Mouse (Mus musculus) lung, adult 2 months (tissue): ENCODE data around the gene Ddx25. TPM values are rescaled to one million over a fixed set of nuclear protein-coding genes. Genes with fewer than 3 reads are reported as not detected.

Source experiments
- DNase-seq: peaks from one replicate; pipeline ENCODE4 v3.0.0; 2022
- H3K4me1 ChIP-seq: fragments of 200-500 bp; 2 replicates; pipeline ENCODE4 v1.6.1; 2011; ENCODE audit warnings: low read length; ENCODE audit not compliant: control insufficient read depth, insufficient read depth
- H3K4me3 ChIP-seq: fragments of 200-500 bp; replicated peaks from 2 replicates; pipeline ENCODE3; 2011; ENCODE audit warnings: low read depth, mild to moderate bottlenecking, control low read depth, low read length; ENCODE audit errors: extremely low read depth
- CTCF ChIP-seq: fragments of 200-500 bp; IDR thresholded peaks from 2 replicates; pipeline ENCODE4 v1.5.1; 2011; ENCODE audit warnings: mild to moderate bottlenecking, low read length, control low read depth; ENCODE audit not compliant: insufficient read depth
- POLR2A ChIP-seq: fragments of 200-500 bp; IDR thresholded peaks from 2 replicates; pipeline ENCODE4 v1.6.1; 2011; ENCODE audit warnings: low read depth, mild to moderate bottlenecking, control low read depth, low read length, borderline replicate concordance; ENCODE audit errors: extremely low read depth
- WGBS: fragments of 180-500 bp; shearing (Covaris S2); methylation state at CpG from one replicate; pipeline ENCODE4 v1.1.7; 2018; 5-methylcytosine and 5-hydroxymethylcytosine counted together
- polyA plus RNA-seq: library from polyadenylated mRNA; depleted of rRNA; stranded (reverse); fragments of >200 nt; gene quantifications from 2 replicates; pipeline ENCODE4 v1.2.3, GENCODE M21; 2012

Ddx25 gene
- polyA plus RNA-seq, 1 experiment = 0.02 TPM

DNA sequence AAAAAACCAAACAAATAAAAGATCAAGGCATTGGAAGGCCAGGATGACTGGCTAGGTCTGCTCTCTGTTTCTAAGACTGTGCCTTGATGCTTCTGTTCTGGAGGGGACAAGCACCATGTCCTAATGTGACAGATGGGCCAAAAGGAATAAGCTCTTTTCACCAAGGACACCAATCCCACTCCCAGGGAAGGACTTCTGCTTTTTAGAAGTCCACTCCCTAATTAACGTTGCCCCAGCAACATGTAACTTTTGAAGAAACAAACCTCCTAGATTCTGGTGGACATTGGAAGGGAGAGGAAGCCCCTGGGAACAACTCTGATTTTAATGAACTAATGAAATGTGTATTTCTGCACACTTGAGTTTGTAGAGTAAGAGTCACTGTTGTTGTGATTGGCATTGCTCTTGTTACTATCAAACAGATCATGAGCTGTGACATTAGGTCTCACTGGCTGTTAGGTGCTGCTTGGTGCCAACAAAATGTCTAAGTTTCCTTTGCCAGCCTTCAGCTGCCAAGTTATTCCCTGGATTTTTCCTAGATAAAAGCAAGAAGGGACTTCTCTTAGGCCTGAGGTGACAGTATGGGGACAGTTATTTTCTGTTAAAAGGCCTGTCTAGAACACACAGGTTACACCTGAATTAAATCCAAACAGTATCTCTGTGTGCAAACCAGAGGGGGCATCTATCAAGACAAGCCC is 35.4 kb downstream of the Ddx25 start:
- WGBS = 62% methylated on average over 1 of the region's 1 CpGs

DNA sequence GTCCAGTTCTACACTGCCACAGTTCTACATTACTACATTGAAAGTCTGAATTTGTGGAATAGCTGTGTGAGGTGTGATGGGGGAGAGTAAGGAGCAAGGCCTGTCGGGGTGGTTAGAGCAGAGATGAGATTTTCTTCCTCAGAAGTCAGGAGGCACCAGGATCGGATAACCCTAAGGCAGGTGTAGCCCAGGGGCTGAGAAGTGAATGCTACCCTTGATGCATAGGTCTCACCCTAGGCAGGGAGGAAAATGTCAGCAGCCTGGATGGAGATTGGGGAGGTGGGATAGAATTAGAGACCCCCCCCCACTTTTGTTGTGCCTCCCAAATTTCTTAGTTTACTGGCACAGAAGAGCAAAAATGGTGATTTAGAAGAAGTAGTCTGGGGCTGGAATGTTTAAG is 36.1 kb downstream of the Ddx25 start:
- Histone ChIP-seq H3K4me1 (no peaks in the 10 kb centered on the region; the same call in 1 of the 2 replicates), H3K4me3 (no peak overlapping the region)
- TF ChIP-seq CTCF = no peak
- TF ChIP-seq POLR2A = no peak
- 81% methylated on average over 2 of the region's 2 CpGs for WGBS
- DNase-seq = no peak

More for the DNA sequence above, 35.4 kb downstream of the Ddx25 start:
- H3K4me1 ChIP-seq = no peaks in the 10 kb centered on the region; the same call in 1 of the 2 replicates
- DNase-seq = no peak
- TF ChIP-seq CTCF (no peak), POLR2A (no peak)
- H3K4me3 ChIP-seq = no peak overlapping the region

DNA sequence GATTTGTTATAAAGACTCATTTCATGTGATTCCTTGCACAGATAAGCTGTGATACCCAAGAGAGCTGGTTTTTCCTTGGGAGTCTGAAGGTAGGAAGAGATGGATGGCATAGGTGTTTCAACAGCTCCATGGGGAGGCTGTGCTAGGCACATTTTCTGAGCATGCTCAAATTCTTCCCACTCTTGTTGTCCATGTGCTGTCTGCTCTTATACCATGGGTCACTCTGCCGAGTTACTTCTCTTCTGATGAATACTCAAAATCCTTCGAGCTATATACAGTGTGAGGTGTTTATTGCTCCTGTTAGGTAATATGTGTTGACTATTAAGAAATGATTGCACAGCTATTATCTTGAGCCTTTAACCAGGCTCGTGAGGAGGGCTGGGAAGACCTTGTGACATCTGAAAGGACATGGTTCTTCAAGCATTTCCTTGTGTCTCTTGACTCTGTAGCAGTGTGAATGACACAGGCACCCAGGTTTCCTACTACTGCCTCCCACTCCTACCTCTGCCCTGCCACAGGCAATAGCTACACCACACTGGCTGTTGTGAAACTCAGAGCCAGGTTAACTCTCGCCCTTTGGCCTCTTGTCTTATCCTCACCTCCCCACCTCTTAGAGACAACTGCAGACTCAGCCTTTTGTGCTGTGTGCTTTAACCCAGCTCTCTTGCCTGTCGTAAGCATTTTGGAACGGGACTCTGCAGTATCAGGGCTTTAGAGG is 37.5 kb downstream of the Ddx25 start:
- WGBS = 72% methylated on average over 6 of the region's 6 CpGs
- H3K4me1 ChIP-seq = no peaks in the 10 kb centered on the region; the same call in 1 of the 2 replicates

DNA sequence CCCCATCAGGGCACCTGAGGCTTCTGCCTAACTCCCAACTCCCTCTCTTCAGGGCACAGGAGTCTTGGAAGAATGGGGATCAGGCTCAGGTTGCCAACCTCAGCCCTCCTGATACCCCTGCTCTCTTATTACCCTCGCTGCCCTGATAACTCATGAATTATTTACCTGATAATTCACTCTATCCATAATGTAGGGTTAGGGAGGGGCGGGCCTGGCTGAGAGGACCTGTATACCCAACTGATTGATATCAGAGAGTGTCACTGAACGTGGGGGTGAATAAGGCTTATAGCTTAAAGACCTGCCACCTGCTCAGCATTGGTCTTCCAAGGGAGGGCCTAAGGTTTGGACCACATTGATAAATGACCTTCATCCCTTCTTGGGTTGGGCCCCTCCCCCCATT is 40.2 kb downstream of the Ddx25 start, which contains the start of gene Gm1113:
Gene Gm1113 (minus strand): TSS at position 101 of the 400 bp plus-strand sequence.
- WGBS = 81% methylated on average over 3 of the region's 3 CpGs
- Histone ChIP-seq H3K4me3 (no peak within 1 kb of the TSS), H3K4me1 (no peaks in the 10 kb centered on the region)
- TF ChIP-seq POLR2A = no peak
- TF ChIP-seq CTCF = no peak
- no peak for DNase-seq

More for the DNA sequence above, 37.5 kb downstream of the Ddx25 start:
- DNase-seq = no peak
- TF ChIP-seq CTCF (no peak), POLR2A (no peak)
- no peak overlapping the region for H3K4me3 ChIP-seq

GRCm38 (mm10) chr9:35516711-35517110 is 41.6 kb downstream of the Ddx25 start:
- Histone ChIP-seq H3K4me1 (no peaks in the 10 kb centered on the region), H3K4me3 (no peak overlapping the region)
- DNase-seq = no peak
- TF ChIP-seq CTCF (no peak), POLR2A (no peak)
- 89% methylated on average over 16 of the region's 16 CpGs for WGBS

- DNase-seq = no peak
- WGBS = 80% methylated on average over 5 of the region's 5 CpGs
- Histone ChIP-seq H3K4me1 (no peaks in the 10 kb centered on the region), H3K4me3 (no peak overlapping the region)
- TF ChIP-seq CTCF (no peak), POLR2A (no peak)
Observed at GRCm38 (mm10) chr9:35516182-35516581, 42.1 kb downstream of the Ddx25 start.

- Histone ChIP-seq H3K4me1 (no peaks in the 10 kb centered on the region), H3K4me3 (no peak overlapping the region)
- WGBS = 70% methylated on average over 4 of the region's 4 CpGs
- DNase-seq = no peak
- no peak for TF ChIP-seq POLR2A
- no peak for TF ChIP-seq CTCF
Observed at GRCm38 (mm10) chr9:35513900-35514299, 44.4 kb downstream of the Ddx25 start.

DNA sequence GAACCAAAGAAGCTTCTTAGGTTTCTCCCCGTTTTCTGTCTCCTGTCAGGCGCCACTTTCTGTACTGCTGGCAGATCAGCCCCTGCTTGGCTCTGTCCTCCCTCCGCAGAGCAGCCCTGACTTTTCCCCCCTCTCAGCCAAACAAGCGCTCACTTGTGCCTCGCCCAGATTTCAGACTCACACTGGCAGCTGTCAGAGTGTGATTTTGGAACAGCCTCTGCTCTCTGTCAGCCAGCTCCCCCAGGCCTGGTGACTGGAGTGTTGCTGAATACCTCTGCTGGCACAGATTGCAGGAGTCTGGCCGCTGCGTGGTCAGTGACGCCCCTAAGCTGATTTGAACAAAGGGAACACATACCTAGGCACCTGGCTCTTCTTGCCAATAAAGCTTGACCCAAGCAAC is 50.1 kb downstream of the Ddx25 start:
- Histone ChIP-seq H3K4me3 (no peak overlapping the region), H3K4me1 (no peaks in the 10 kb centered on the region)
- WGBS = 41% methylated on average over 8 of the region's 8 CpGs
- TF ChIP-seq CTCF = no peak
- no peak for TF ChIP-seq POLR2A
- peak; percentile 17 for DNase-seq

DNA sequence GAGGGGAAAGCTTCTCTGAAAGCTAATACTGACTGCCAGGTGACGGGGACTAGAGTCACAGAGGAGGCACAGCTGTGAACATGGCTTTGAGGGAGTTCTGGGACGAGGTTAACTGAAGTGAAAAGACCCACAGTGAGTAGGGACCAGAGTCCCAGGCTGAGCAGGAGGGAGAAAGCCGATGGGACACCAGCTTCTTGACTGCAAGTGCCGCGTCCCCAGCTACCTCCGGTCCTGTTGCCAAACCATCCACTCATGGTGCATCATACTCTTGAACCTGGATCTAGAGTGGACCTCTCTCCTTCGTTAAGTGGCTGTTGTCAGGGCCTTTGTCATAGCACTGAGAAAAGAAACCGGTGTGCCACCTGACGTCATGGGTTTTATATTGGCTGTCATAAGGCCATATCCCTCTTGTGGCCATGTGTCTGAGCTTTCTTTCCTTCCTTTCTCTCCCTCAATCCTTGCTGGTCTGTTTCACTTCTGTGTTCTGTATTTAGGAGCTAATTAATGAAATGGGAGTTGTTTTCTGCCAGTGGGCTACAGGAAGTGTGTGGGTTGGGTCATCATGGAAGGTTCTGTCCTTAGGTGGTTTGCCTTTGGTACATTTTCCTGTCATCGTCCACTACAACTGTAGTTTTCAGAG is 55.8 kb downstream of the Ddx25 start:
- no peaks in the 10 kb centered on the region for H3K4me1 ChIP-seq
- no peak for DNase-seq
- 92% methylated on average over 10 of the region's 10 CpGs for WGBS
- TF ChIP-seq POLR2A (no peak), CTCF (no peak)
- no peak overlapping the region for H3K4me3 ChIP-seq
